Mouse (Mus musculus) MEL (cell line): ENCODE measurements around the gene Lrrc4. TPM values are rescaled to one million over a fixed set of nuclear protein-coding genes. Genes with fewer than 3 reads are reported as not detected.

Source experiments
- DNase-seq: peaks from one replicate; pipeline ENCODE4 v3.0.0; 2011; ENCODE audit warnings: low read depth, low spot score
- H3K27ac ChIP-seq: 2 replicates; pipeline ENCODE4 v1.5.1; 2012; ENCODE audit warnings: low read depth, mild to moderate bottlenecking, control low read depth, low read length, moderate library complexity; ENCODE audit not compliant: control insufficient read depth
- H3K27me3 ChIP-seq, 2 experiments: fragments of 150-350 bp in 1 of 2; sonication (generic) in 1 of 2; 2 replicates each; pipeline ENCODE4 v1.6.1; 2012; ENCODE audit warnings: low read length in 2 of 2, mild to moderate bottlenecking in 2 of 2, improper control_type of control experiment in 1 of 2, moderate library complexity in 1 of 2; ENCODE audit not compliant: insufficient read depth in 2 of 2, control insufficient read depth in 1 of 2
- H3K36me3 ChIP-seq, 2 experiments: 2 replicates each; pipeline ENCODE4 v1.6.1; 2012 to 2014; ENCODE audit warnings: low read length in 2 of 2, improper control_type of control experiment in 1 of 2, inconsistent platforms in 1 of 2, mild to moderate bottlenecking in 1 of 2; ENCODE audit not compliant: insufficient read depth in 2 of 2, control insufficient read depth in 1 of 2
- H3K4me1 ChIP-seq, 2 experiments: fragments of 150-350 bp in 1 of 2; sonication (generic) in 1 of 2; 2 replicates each; pipeline ENCODE4 v1.6.1; 2012; ENCODE audit warnings: low read length in 2 of 2, improper control_type of control experiment in 1 of 2, mild to moderate bottlenecking in 1 of 2; ENCODE audit not compliant: insufficient read depth in 2 of 2, control insufficient read depth in 1 of 2
- H3K4me3 ChIP-seq, 2 experiments: fragments of 150-350 bp in 1 of 2; sonication (generic) in 1 of 2; 2 replicates each; pipeline ENCODE4 v1.5.1; 2012; ENCODE audit warnings: low read depth in 2 of 2, low read length in 2 of 2, mild to moderate bottlenecking in 2 of 2, moderate library complexity in 2 of 2, control low read depth in 1 of 2, improper control_type of control experiment in 1 of 2; ENCODE audit not compliant: control insufficient read depth in 1 of 2, insufficient read depth in 1 of 2
- H3K79me2 ChIP-seq: 2 replicates; pipeline ENCODE4 v1.6.1; 2012; ENCODE audit warnings: mild to moderate bottlenecking, low read length, moderate library complexity; ENCODE audit not compliant: control insufficient read depth, poor library complexity, insufficient read depth
- H3K9ac ChIP-seq: 2 replicates; pipeline ENCODE4 v1.6.1; 2012; ENCODE audit warnings: low read depth, mild to moderate bottlenecking, control low read depth, low read length, moderate library complexity; ENCODE audit not compliant: control insufficient read depth, poor library complexity, severe bottlenecking
- H3K9me3 ChIP-seq: fragments of 150-350 bp; sonication (generic); replicated peaks from 2 replicates; pipeline ENCODE4 v1.6.1; 2012; ENCODE audit warnings: mild to moderate bottlenecking, low read length, improper control_type of control experiment, moderate library complexity; ENCODE audit not compliant: insufficient read depth
- CTCF ChIP-seq, 3 experiments: IDR thresholded peaks in 2 of 3; conservative IDR thresholded peaks in 1 of 3; 2 replicates each; pipeline ENCODE4 v1.5.1; 2011 to 2012; ENCODE audit warnings: low read length in 3 of 3, low read depth in 2 of 3, mild to moderate bottlenecking in 2 of 3, improper control_type of control experiment in 1 of 3, inconsistent platforms in 1 of 3, mixed read lengths in 1 of 3, moderate library complexity in 1 of 3; ENCODE audit not compliant: control insufficient read depth in 1 of 3, insufficient read depth in 1 of 3, poor library complexity in 1 of 3, severe bottlenecking in 1 of 3
- E2F4 ChIP-seq: IDR thresholded peaks from 2 replicates; pipeline ENCODE4 v1.6.1; 2011; ENCODE audit warnings: low read depth, low read length, improper control_type of control experiment, borderline replicate concordance
- ETS1 ChIP-seq: IDR thresholded peaks from 2 replicates; pipeline ENCODE4 v1.6.1; 2012; ENCODE audit warnings: low read depth, mild to moderate bottlenecking, inconsistent platforms, low read length, improper control_type of control experiment, moderate library complexity
- GABPA ChIP-seq: IDR thresholded peaks from 2 replicates; pipeline ENCODE4 v1.6.1; 2012; ENCODE audit warnings: low read depth, mild to moderate bottlenecking, inconsistent platforms, low read length, improper control_type of control experiment, moderate library complexity
- HCFC1 ChIP-seq: IDR thresholded peaks from 2 replicates; pipeline ENCODE4 v1.6.1; 2012; ENCODE audit warnings: low read depth, mild to moderate bottlenecking, inconsistent platforms, low read length, improper control_type of control experiment, moderate library complexity
- JUND ChIP-seq: IDR thresholded peaks from 2 replicates; pipeline ENCODE4 v1.6.1; 2011; ENCODE audit warnings: low read depth, mild to moderate bottlenecking, improper control_type of control experiment, low read length
- KAT2A ChIP-seq: conservative IDR thresholded peaks from 2 replicates; pipeline ENCODE4 v1.6.1; 2012; ENCODE audit warnings: low read depth, low read length, improper control_type of control experiment, inconsistent platforms
- MAFK ChIP-seq: IDR thresholded peaks from 2 replicates; pipeline ENCODE4 v1.6.1; 2011; ENCODE audit warnings: low read depth, mild to moderate bottlenecking, low read length, improper control_type of control experiment, borderline replicate concordance
- MEF2A ChIP-seq: IDR thresholded peaks from 2 replicates; pipeline ENCODE4 v1.6.1; 2014; ENCODE audit warnings: low read depth, mild to moderate bottlenecking, inconsistent platforms, low read length, improper control_type of control experiment; ENCODE audit not compliant: poor library complexity, insufficient replicate concordance, severe bottlenecking; ENCODE audit errors: extremely low read depth
- MXI1 ChIP-seq: IDR thresholded peaks from 2 replicates; pipeline ENCODE4 v1.6.1; 2011; ENCODE audit warnings: mild to moderate bottlenecking, low read depth, low read length, improper control_type of control experiment
- MYC ChIP-seq: IDR thresholded peaks from 2 replicates; pipeline ENCODE4 v1.6.1; 2011; ENCODE audit warnings: low read depth, mild to moderate bottlenecking, low read length, improper control_type of control experiment, moderate library complexity
- SIN3A ChIP-seq: IDR thresholded peaks from 2 replicates; pipeline ENCODE4 v1.6.1; 2012; ENCODE audit warnings: low read length, improper control_type of control experiment, inconsistent platforms
- TAL1 ChIP-seq: IDR thresholded peaks from 2 replicates; pipeline ENCODE4 v1.6.1; 2012; ENCODE audit warnings: mild to moderate bottlenecking, inconsistent platforms, low read length, moderate library complexity, mixed read lengths
- UBTF ChIP-seq: IDR thresholded peaks from 2 replicates; pipeline ENCODE4 v1.6.1; 2012; ENCODE audit warnings: low read depth, mild to moderate bottlenecking, inconsistent platforms, low read length, improper control_type of control experiment, moderate library complexity, borderline replicate concordance; ENCODE audit not compliant: insufficient read depth
- ZC3H11A ChIP-seq: IDR thresholded peaks from 2 replicates; pipeline ENCODE4 v1.6.1; 2012; ENCODE audit warnings: low read depth, mild to moderate bottlenecking, inconsistent platforms, low read length, improper control_type of control experiment
- ZNF384 ChIP-seq: IDR thresholded peaks from 2 replicates; pipeline ENCODE4 v1.6.1; 2012; ENCODE audit warnings: low read depth, mild to moderate bottlenecking, inconsistent platforms, low read length, improper control_type of control experiment
- polyA plus RNA-seq, 2 experiments: library from polyadenylated mRNA; stranded (reverse) in 1 of 2; unstranded in 1 of 2; fragments of >175 nt in 1 of 2; fragments of >200 nt in 1 of 2; gene quantifications; 2 replicates each; pipeline versions ENCODE4 v1.2.1 to v1.2.4; 2012; ENCODE audit warnings: low replicate concordance in 2 of 2, low read depth in 1 of 2; ENCODE audit not compliant: insufficient read length in 2 of 2, insufficient read depth in 1 of 2, missing spikeins in 1 of 2
- total RNA-seq: library from RNA; depleted of rRNA; stranded (reverse); fragments of 300-350 nt; gene quantifications from 2 replicates; pipeline ENCODE4 v1.2.3, GENCODE M21; 2012

The Lrrc4 gene
- total and polyA plus RNA-seq, 3 experiments: 0.07 to 0.12 TPM; not detected in 1

DNA sequence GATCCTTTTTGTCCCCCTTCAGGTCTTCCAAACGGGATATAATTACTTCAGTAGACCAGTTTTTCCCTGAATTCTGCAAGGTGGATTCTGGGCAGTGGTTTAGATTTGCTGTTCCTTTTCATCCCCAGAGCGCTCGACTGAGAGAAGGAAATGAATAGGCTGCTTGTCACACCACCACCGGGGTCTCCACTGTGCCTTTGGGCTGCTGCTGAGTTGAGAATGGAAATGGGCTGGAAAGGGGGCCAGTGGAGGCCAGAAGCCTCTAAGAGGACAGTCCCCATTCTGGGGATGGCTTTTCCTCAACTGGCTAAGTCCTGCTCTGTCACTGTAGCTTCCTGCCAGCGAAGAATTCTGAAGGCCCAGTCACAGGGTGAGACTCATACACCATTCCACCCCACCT lies 47.6 kb downstream of the Lrrc4 start:
- no peak overlapping the region for H3K9ac ChIP-seq
- H3K4me3 ChIP-seq: no peak overlapping the region
- H3K4me1 ChIP-seq: peaks cover 4 to 8% of the 10 kb centered on the region in 2 experiments; a peak in 3 of 4 replicates
- no peaks in the 10 kb centered on the region for H3K9me3 ChIP-seq
- no peak overlapping the region for H3K27ac ChIP-seq
- no peaks in the 10 kb centered on the region for H3K27me3 ChIP-seq
- DNase-seq: no peak
- TF ChIP-seq HCFC1 (no peak), MXI1 (no peak)
- peaks cover 3 to 15% of the 10 kb centered on the region in 2 experiments; a peak in 3 of 4 replicates for H3K36me3 ChIP-seq
- no peaks in the 10 kb centered on the region for H3K79me2 ChIP-seq

GRCm38 (mm10) chr6:28783082-28783647 lies 48.4 kb downstream of the Lrrc4 start:
- no peak for TF ChIP-seq ZC3H11A
- no peak for TF ChIP-seq MEF2A
- no peak for TF ChIP-seq UBTF
- Histone ChIP-seq H3K9ac (no peak overlapping the region), H3K36me3 (peaks cover 5 to 15% of the 10 kb centered on the region in 2 experiments; a peak in 3 of 4 replicates), H3K4me3 (no peak overlapping the region), H3K79me2 (no peaks in the 10 kb centered on the region), H3K9me3 (no peaks in the 10 kb centered on the region), H3K27ac (no peak overlapping the region), H3K27me3 (no peaks in the 10 kb centered on the region), H3K4me1 (peaks cover 4 to 8% of the 10 kb centered on the region in 2 experiments; a peak in 3 of 4 replicates)
- DNase-seq: no peak

- H3K27me3 ChIP-seq: no peaks in the 10 kb centered on the region
- H3K79me2 ChIP-seq: no peaks in the 10 kb centered on the region
- H3K9ac ChIP-seq: no peak overlapping the region
- H3K9me3 ChIP-seq: no peaks in the 10 kb centered on the region
- H3K27ac ChIP-seq: no peak overlapping the region
- peaks cover 4 to 15% of the 10 kb centered on the region in 2 experiments; a peak in 3 of 4 replicates for H3K36me3 ChIP-seq
- H3K4me1 ChIP-seq: peaks cover 4 to 8% of the 10 kb centered on the region in 2 experiments; a peak in 3 of 4 replicates
- no peak for TF ChIP-seq MAFK
- no peak for TF ChIP-seq CTCF (IDR thresholded peaks at IDR 0.05 in 2 of 3, conservative IDR thresholded peaks at IDR 0.05 in 1 of 3; ENCODE audit: control insufficient read depth in 1 of 3, insufficient read depth in 1 of 3, low read depth in 2 of 3, low read length in 3 of 3, poor library complexity in 1 of 3, severe bottlenecking in 1 of 3)
- TF ChIP-seq E2F4: no peak
- no peak for TF ChIP-seq ETS1
- TF ChIP-seq MXI1: no peak
- TF ChIP-seq MYC: no peak
- no peak for TF ChIP-seq ZNF384
- TF ChIP-seq GABPA: no peak
- no peak for TF ChIP-seq SIN3A
- TF ChIP-seq TAL1: no peak
- no peak for TF ChIP-seq JUND
- no peak for TF ChIP-seq KAT2A
- H3K4me3 ChIP-seq: no peak overlapping the region
- DNase-seq: no peak
Measured at GRCm38 (mm10) chr6:28781696-28782095, 49.9 kb downstream of the Lrrc4 start.
